In the genomic region with DNA sequence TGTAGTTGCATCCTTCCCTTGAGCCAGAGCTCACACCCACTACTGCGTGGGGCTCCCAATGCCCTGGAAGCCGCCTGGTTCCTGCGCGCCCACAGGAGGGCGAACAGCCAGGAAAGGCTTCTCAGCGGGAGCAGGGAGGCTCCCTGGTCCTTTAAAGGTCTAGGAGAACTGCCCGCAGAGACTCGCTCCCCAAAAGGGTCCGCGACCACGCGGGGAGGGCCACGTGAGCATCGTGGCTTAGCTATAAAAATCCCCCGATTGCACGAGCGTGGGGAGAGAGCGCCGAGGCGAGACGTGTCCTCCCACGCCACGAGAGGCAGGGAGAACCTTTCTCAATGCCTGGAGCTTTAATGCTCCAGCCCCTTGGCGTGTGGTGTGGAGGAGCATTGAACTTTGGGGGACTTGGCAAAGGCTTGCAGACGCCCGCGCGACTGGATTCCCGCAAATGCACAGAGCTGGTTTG, we compare ENCODE assay signal across 9 mouse cellular contexts. TPM values are rescaled to one million over a fixed set of nuclear protein-coding genes. Genes with fewer than 3 reads are reported as not detected.
DNase-seq lines count a peak whose midpoint lies in the region; ATAC-seq and TF ChIP-seq lines count a peak whose summit lies in the region.
"Had no signal": no experiment of that assay in that cellular context is flagged by ENCODE, and none has a peak within 500 bp of the region (broad histone marks: within the 10 kb centered on the region; RNA-seq: fewer than 3 reads in every experiment).

Nwd2 (plus strand) TSS at position 33 of the 463 bp plus-strand sequence.

- no peaks in the 10 kb centered on the region for H3K36me3 ChIP-seq in lung, embryonic 14.5 days (ENCODE audit: insufficient read depth)
- no peaks in the 10 kb centered on the region for H3K36me3 ChIP-seq in midbrain, embryonic 15.5 days (replicated peaks)

- peak within 1 kb of the TSS; percentile 26 for H3K9ac ChIP-seq in lung, embryonic 14.5 days
- peak within 1 kb of the TSS; percentile 66 for H3K9ac ChIP-seq in midbrain, embryonic 15.5 days

- 1% methylated on average over 29 of the region's 29 CpGs for WGBS in lung, embryonic 14.5 days
- WGBS in midbrain, embryonic 15.5 days: under 1% methylated on average over 29 of the region's 29 CpGs

- TF ChIP-seq CTCF in lung, embryonic 14.5 days (IDR thresholded peaks at IDR 0.05; ENCODE audit: low read depth): 0 out of 2 replicates have a peak, but pooled peaks have one; percentile 10

- peaks cover 39% of the 10 kb centered on the region for H3K27me3 ChIP-seq in lung, embryonic 14.5 days (ENCODE audit: insufficient read depth, low read length)
- peaks cover 15% of the 10 kb centered on the region for H3K27me3 ChIP-seq in midbrain, embryonic 15.5 days (replicated peaks)

- peak; percentile 29; the same call in 1 of the 2 replicates for ATAC-seq in lung, embryonic 14.5 days (ENCODE audit: insufficient read depth)
- ATAC-seq in midbrain, embryonic 15.5 days (replicated peaks): peak; percentile 49
- ATAC-seq in monocyte, adult 5-6 weeks (replicated peaks; ENCODE audit: insufficient number of reproducible peaks, low FRiP score, low TSS enrichment, poor library complexity, severe bottlenecking): no peak

- peak within 1 kb of the TSS; percentile 45 for H3K4me3 ChIP-seq in lung, embryonic 14.5 days (ENCODE audit: low read depth, low read length)
- peak within 1 kb of the TSS; percentile 74 for H3K4me3 ChIP-seq in midbrain, embryonic 15.5 days
- H3K4me3 ChIP-seq: myocyte had no signal

- peak; percentile 21 for DNase-seq in lung, embryonic 14.5 days
- no peak for DNase-seq in lung, postnatal 36 days
- peak; percentile 26 to 53 for DNase-seq in frontal cortex, postnatal 10 days (ENCODE audit: low spot score in 2 of 2)
- DNase-seq in layer of hippocampus, postnatal 10 days (ENCODE audit: low spot score in 2 of 2): peak in 1 of 2 experiments; percentile 40
- DNase-seq in ovary, postnatal 10 days (ENCODE audit: low spot score): no peak
- DNase-seq in spleen, postnatal 10 days (ENCODE audit: low spot score in 2 of 2): no peak

- H3K27ac ChIP-seq in lung, embryonic 14.5 days (ENCODE audit: low read depth): no peak within 1 kb of the TSS
- H3K27ac ChIP-seq in midbrain, embryonic 15.5 days: 0 out of 2 replicates have a peak within 1 kb of the TSS, but pooled peaks have one; percentile 32

- H3K9me3 ChIP-seq in lung, embryonic 14.5 days (ENCODE audit: low read depth, low read length): no peaks in the 10 kb centered on the region
- no peaks in the 10 kb centered on the region for H3K9me3 ChIP-seq in midbrain, embryonic 15.5 days

- no peaks in the 10 kb centered on the region for H3K4me1 ChIP-seq in lung, embryonic 14.5 days (ENCODE audit: insufficient read depth)
- peaks cover 15% of the 10 kb centered on the region for H3K4me1 ChIP-seq in midbrain, embryonic 15.5 days

- peak within 1 kb of the TSS; percentile 92 for H3K4me2 ChIP-seq in lung, embryonic 14.5 days
- H3K4me2 ChIP-seq in midbrain, embryonic 15.5 days: peak within 1 kb of the TSS; percentile 98

RNA-seq across cellular contexts. Expression of gene Nwd2, which starts in this region (rescaled TPM):
- 0.11 and 0.31 TPM in 2 replicates for polyA plus RNA-seq in lung, embryonic 14.5 days (2014; fragmentation: Nextera tagmentation; extraction: Ambion mirVana)
- total RNA-seq in layer of hippocampus, postnatal 10 days (2021): 10 to 100 TPM; 32.5 to 33.5 TPM
- 9.0 and 15.2 TPM in 2 replicates for polyA plus RNA-seq in midbrain, embryonic 15.5 days (2015; fragmentation: Nextera tagmentation; extraction: Ambion mirVana)
- not detected in 3 replicates for total RNA-seq in monocyte, adult 5-6 weeks (2017)

Comparison
In these comparisons a context has a peak if more than half of its experiments do, and no peak if none do; other contexts are left out.
1. RNA of gene Nwd2 (total RNA-seq): 32.5 to 33.5 TPM in layer of hippocampus, postnatal 10 days; not detected in monocyte, adult 5-6 weeks; every median in the first group is over 10 times any median in the second.
2. Peak in DNase-seq, ATAC-seq, H3K4me3 ChIP-seq, H3K9ac ChIP-seq and H3K4me2 ChIP-seq in lung, embryonic 14.5 days; RNA of the gene not detected or under 1 TPM.
3. DNase-seq: peak in frontal cortex, postnatal 10 days (2 of 2); none in lung, postnatal 36 days (single experiment), ovary, postnatal 10 days (single experiment) and spleen, postnatal 10 days (0 of 2).